Mouse (Mus musculus) brain, embryonic 18.5 days (tissue): ENCODE results near the gene Suco.

Source experiments
- DNase-seq: peaks from one replicate; pipeline ENCODE4 v3.0.0-alpha.2; 2012; ENCODE audit warnings: low read depth, low spot score

Suco gene

GRCm38 (mm10) chr1:161791854-161792686 lies 84.4 kb downstream of the Suco start:
- DNase-seq, result no peak

- DNase-seq, result no peak
Observed at GRCm38 (mm10) chr1:161788339-161788738, 88.1 kb downstream of the Suco start, which contains the start of gene Fasl. Gene Fasl (minus strand): TSS chr1:161788495.

- DNase-seq, result no peak
Observed at GRCm38 (mm10) chr1:161782725-161783124, 93.8 kb downstream of the Suco start.

- no peak for DNase-seq
Observed at GRCm38 (mm10) chr1:161781594-161781993, 94.9 kb downstream of the Suco start.

GRCm38 (mm10) chr1:161779057-161779456 lies 97.4 kb downstream of the Suco start:
- DNase-seq, result no peak

- no peak for DNase-seq
Observed at GRCm38 (mm10) chr1:161775151-161775550, 101.3 kb downstream of the Suco start.

GRCm38 (mm10) chr1:161771293-161771692 lies 105.2 kb downstream of the Suco start:
- no peak for DNase-seq

GRCm38 (mm10) chr1:161769329-161769728 lies 107.2 kb downstream of the Suco start:
- no peak for DNase-seq

- no peak for DNase-seq
Observed at GRCm38 (mm10) chr1:161767101-161767524, 109.4 kb downstream of the Suco start.

GRCm38 (mm10) chr1:161766656-161767055 lies 109.8 kb downstream of the Suco start:
- DNase-seq, result no peak
